Mouse (Mus musculus) layer of hippocampus, postnatal 36 days (tissue): ENCODE measurements at regions not wholly inside any gene's neighbourhood (a gene's known extent, or its start where the extent isn't known, plus 50 kb on each side); places are given as distances from the start of the nearest gene placed in this dataset.

Experiments
- DNase-seq, 2 experiments: peaks; one replicate each; pipeline ENCODE4 v3.0.0; 2022

GRCm38 (mm10) chr5:111553471-111554382 lies 136.6 kb downstream of the Mn1 start:
- DNase-seq: no peak

- no peak for DNase-seq
Observed at GRCm38 (mm10) chr5:111554551-111555311, 137.6 kb downstream of the Mn1 start.

GRCm38 (mm10) chr5:111555312-111555957 lies 138.3 kb downstream of the Mn1 start:
- no peak for DNase-seq

GRCm38 (mm10) chr5:111555981-111556380 lies 138.8 kb downstream of the Mn1 start:
- no peak for DNase-seq

- DNase-seq: no peak
Observed at GRCm38 (mm10) chr5:111560432-111560831, 143.3 kb downstream of the Mn1 start.

GRCm38 (mm10) chr5:111561301-111561700 lies 144.1 kb downstream of the Mn1 start:
- DNase-seq: no peak

GRCm38 (mm10) chr5:111570826-111571225 lies 153.7 kb downstream of the Mn1 start:
- DNase-seq: no peak

GRCm38 (mm10) chr5:111573265-111573873 lies 156.2 kb downstream of the Mn1 start:
- DNase-seq: no peak

GRCm38 (mm10) chr5:111574219-111574840 lies 157.2 kb downstream of the Mn1 start:
- DNase-seq: no peak

- DNase-seq: no peak
Observed at GRCm38 (mm10) chr5:111575376-111575775, 158.2 kb downstream of the Mn1 start.

GRCm38 (mm10) chr5:111577441-111577840 lies 156.3 kb upstream of the Gm26897 start:
- no peak for DNase-seq

GRCm38 (mm10) chr5:111578088-111578487 lies 155.6 kb upstream of the Gm26897 start:
- DNase-seq: no peak

GRCm38 (mm10) chr5:111578977-111579727 lies 154.6 kb upstream of the Gm26897 start:
- no peak for DNase-seq

- peak; percentile 52 to 62 for DNase-seq
Observed at GRCm38 (mm10) chr5:111580870-111581771, 152.6 kb upstream of the Gm26897 start.

GRCm38 (mm10) chr5:111582004-111582403 lies 151.7 kb upstream of the Gm26897 start:
- DNase-seq: peak; percentile 26 to 54

- DNase-seq: no peak
Observed at GRCm38 (mm10) chr5:111590619-111591081, 143.1 kb upstream of the Gm26897 start.

- no peak for DNase-seq
Observed at GRCm38 (mm10) chr5:111592807-111593206, 140.9 kb upstream of the Gm26897 start.

GRCm38 (mm10) chr5:111594111-111594510 lies 139.6 kb upstream of the Gm26897 start:
- no peak for DNase-seq

GRCm38 (mm10) chr5:111595438-111595837 lies 138.3 kb upstream of the Gm26897 start:
- DNase-seq: no peak

- no peak for DNase-seq
Observed at GRCm38 (mm10) chr5:111597733-111598132, 136.0 kb upstream of the Gm26897 start.
